Mouse (Mus musculus): ENCODE measurements at regions not wholly inside any gene's neighbourhood (a gene's known extent, or its start where the extent isn't known, plus 50 kb on each side); places are given as distances from the start of the nearest gene placed in this dataset.

DNA sequence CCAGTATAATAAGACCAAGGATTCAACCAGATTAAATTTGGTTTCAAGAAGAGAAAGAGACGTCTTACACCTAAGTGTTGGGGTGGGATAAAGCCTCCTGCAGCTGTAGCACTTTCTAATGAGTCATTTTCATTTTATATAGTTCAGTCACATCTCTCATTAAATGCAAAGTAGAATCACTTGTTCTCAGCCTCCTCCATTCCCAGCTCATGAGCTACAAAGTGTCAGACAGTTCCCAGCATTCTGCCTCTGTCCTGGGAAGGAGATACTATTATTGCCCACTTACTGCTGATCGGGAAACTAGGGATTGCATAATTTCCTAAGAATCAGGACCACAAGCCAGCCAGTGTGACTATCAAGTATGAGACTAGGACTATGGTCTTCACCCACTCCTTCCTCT lies 158.9 kb downstream of the Tph2 start:
- no peak for DNase-seq (ENCODE audit: low spot score in 2 of 2)

DNA sequence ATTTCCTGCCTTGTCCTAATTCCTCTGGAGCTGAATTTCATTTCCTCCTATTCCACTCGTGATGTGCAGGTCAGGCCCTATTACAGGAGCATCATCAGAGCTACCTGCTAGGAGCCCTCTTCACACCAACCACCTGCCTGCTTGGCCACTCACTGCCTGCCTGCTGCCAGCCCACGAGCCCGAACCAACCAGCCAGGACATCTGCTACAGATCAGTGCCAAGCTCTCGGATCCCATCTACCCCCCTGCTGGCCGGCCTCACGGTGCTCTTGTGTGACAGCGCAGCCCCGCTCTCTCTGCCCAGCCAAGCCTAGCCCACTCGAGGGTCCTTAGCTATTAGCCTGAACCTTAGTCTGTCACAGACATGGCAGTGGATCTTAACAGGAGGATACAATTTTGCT lies 165.4 kb downstream of the Tph2 start:
- DNase-seq (ENCODE audit: low spot score in 2 of 2) = peak; percentile 29 to 34

DNA sequence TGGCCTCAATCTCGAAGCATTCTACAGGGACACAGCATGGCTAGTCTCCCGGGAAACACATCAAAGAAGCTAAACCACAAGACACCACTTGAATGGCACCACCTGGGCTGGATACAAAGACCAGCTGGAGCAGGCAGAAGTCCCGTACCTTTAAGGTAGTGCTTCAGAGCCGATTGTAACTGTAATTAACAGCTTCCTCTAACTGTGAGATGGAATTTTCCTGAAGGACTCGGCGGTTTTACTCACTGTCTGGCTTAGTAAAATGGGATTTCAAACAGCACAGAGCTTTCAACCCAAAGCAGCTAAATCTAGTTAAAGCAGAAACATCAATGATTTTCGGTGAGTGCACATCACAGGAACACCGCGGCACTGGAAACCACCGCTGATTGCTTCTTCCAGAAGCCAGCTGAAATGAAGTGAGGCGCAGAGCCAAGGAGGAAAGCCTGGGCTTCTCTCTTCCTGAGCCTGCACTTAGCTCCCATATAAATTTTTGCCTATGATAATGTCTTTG lies 171.3 kb downstream of the Tph2 start:
- DNase-seq (ENCODE audit: low spot score in 2 of 2) = peak; percentile 17 to 35

DNA sequence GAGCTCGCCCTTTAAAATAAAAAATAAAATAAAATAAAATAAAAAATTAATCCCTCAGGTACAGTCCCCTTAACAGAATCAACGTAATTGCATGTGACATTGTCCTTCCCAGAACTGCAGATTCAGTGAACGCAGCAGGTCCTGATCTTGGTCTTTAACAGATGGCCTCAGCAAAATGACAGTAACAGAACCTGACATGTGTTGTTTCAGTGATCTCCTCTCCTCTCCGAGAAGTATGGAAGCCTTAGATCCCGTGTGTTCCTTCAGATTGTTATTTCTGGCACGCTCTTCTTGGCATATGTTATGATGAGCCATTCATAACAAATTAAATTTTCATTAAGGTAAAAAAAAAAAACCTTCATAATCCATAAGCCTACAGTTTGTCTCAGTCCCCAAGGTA lies 171.9 kb downstream of the Tph2 start:
- DNase-seq (ENCODE audit: low spot score in 2 of 2) = no peak

DNA sequence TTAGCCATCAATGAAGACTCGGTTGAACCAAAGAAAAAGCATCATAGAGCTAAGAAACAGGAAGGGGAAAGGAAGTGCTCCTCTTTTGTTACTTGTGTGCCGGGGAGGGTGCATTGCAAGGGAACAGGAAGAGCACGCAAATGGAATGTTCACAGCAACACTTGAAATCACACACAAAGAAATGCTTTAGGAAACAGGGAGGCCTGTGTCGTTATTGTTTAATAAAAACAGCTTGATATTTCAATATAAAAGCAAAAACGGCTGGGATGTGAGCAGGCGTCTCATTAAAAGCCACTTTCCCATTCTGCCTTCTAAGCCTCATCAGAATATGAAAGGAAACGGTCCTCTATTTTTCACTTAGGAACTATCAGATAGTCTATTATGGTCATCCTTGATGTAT lies 172.5 kb downstream of the Tph2 start:
- no peak for DNase-seq (ENCODE audit: low spot score in 2 of 2)

DNA sequence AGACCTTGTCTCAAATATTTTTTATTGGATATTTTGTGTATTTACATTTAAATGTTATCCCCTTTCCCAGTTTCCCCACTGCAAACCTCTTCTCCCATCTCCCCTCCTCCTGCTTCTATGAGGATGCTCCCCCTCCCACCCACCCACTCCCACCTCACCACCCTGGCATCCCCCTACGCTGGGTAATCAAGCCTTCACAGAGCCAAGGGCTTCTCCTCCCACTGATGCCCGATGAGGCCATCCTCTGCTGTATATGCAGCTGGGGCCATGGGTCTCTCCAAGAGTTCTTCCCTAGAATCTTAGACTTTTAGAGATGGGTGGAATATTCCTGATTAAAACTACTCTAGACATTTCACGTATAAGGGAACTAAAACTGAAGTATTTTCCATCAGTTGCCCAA lies 172.9 kb downstream of the Tph2 start:
- DNase-seq (ENCODE audit: low spot score in 2 of 2) = no peak

DNA sequence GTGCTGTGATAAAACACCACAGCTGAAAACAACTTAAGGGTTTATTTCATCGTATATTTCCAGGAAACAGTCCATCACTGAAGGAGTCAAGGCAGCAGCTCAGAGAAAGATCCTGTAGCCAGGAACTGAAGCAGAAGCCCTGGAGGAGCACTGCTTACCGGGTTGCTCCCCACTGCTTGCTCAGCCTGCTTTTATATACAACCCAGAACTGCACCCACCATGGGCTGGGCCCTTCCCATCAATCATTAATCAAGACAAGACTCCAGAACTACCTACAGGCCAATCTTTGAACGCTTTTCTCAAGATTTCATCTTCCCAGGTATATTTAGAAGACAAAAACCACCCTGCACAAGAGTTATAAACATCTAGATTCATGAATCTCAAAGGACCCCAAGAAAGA lies 188.4 kb downstream of the Tph2 start:
- DNase-seq (ENCODE audit: low spot score in 2 of 2) = no peak

DNA sequence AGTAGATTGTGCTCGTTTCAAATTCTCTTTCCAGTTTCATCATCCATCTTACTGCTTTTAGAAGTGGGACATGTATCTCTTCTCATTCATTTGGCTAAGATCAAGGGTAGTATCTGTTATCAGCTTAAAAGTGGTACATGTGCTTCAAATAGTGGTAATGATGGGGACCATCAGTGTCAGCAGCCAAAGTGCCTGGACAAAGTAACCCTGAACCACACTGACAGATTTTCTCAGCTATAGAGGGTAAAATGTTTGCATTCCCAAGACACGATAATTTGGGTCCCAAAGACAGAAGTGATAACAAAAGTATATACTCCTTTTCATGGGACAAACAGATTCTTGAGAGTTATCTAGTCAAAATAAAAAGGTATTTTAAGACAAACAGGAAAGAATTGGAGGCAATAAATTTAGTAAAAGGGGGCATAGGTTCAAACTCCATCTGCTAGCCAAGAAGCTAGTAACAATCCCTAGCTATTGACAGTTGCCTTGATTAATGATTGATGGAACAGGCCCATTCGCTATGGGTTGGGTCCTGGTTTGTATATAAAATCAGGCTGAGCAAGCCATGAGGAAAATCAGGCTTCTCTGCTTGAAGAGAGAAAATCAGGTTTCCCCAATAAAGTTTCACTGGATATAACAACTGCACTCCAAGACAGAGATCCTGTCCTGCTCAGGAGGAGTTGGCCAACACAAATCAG lies 189.5 kb downstream of the Tph2 start:
- no peak for DNase-seq (ENCODE audit: low spot score in 2 of 2)

DNA sequence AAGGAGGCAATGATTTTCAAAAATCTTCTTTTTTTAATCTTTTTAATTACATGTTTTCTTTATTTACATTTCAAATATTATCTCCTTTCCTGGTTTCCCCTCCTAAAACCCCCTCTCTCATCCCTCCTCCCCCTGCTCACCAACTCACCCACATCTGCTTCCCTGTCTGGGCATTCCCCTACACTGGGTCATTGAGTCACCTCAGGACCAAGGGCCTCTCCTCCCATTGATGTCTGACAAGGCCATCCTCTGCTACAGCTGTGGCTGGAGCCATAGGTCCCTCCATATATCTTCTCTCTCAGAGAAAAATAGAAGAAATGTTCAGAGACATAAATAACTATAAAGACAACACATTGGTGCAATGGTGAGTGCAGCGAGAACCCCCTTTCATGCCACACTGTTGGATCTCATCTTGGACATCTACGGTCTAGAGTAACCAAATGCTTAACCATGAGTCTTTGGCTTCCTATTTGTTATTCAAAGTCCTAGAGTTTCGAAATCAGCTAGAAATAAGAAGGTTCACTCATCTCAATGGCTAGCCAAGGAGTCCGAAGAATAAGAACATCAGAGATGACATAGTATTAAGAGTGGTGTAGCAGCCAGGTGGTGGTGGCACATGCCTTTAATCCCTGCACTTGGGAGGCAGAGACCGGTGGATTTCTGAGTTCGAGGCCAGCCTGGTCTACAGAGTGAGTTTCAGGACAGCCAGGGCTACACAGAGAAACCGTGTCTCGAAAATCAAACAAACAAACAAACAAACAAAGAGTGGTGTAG lies 186.5 kb upstream of the Trhde start:
- no peak for DNase-seq (ENCODE audit: low spot score in 2 of 2)

DNA sequence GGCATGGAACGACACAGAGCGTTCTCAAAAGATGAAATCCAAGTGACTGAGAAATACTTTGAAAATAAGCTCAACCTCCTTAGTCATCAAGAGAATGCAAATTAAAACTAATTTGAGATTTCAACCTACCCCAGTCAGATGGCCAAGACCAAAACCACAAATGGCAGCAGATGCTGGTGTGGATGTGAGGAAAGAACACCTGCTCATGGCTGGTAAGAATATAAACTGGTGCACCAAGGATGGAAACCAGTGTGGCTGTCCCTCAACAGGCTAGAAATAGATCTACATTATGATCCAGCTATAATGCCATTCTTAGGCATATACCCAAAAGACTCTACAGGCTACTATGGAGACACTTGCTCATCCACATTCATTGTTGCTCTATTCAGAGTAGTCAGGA lies 170.3 kb upstream of the Trhde start:
- DNase-seq (ENCODE audit: low spot score in 2 of 2) = no peak

DNA sequence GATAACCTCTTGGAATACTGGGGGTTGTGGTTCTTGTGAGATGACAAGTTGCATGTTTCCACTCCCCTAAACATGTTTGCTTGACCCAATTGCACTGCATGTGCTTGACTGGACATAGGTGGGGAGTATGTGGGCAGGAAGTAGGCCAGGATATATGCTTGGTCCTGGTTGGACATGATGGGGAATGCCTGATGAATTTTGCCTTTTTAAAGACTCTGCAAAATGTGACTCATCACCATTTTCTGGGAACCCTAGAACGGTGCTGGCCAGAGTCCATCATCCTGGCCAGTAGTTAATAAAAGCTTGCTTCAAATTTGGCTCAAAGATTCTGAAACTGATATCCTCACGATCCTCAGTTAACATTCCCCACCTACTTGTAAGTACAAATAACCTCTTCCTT lies 161.5 kb upstream of the Trhde start:
- DNase-seq (ENCODE audit: low spot score in 2 of 2) = no peak

DNA sequence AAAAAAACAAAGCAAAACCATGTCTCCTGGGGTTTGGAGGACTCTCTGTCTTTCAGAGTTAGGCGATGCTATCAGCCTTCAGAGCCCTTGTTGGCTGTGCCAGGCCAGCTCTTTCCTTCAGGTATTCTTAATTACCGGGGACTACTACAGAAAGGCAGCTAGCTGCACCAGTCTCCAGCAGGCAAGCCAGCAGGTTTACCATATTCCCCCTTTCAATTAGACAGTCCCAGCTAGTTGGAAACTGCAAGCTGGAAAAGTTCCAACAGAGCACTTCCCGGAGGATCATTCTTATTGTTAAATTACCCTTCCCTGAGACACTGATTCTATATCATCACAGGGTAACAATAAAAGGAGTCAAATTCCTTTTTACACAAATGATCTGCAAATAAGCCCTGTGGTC lies 155.8 kb upstream of the Trhde start:
- no peak for DNase-seq (ENCODE audit: low spot score in 2 of 2)

DNA sequence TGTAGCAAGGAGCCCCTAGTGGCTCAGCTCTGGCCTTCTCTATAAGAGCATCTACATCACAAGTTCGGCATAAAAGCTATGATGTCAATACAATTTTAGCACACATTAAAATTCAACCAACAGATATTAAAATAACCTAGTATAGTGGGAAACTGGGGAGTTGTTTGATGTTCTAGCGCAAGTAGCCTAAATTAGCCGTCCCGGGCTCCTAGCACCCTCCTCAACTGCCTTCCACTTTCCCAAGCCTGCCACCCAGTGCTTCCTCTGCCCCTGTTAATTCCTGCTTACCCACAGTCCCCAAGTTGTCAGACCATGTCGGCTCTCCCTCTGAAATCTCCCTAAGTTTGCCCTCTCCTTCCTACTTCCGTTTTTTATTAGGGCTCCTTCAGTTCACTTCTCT lies 154.2 kb upstream of the Trhde start:
- no peak for DNase-seq (ENCODE audit: low spot score in 2 of 2)

DNA sequence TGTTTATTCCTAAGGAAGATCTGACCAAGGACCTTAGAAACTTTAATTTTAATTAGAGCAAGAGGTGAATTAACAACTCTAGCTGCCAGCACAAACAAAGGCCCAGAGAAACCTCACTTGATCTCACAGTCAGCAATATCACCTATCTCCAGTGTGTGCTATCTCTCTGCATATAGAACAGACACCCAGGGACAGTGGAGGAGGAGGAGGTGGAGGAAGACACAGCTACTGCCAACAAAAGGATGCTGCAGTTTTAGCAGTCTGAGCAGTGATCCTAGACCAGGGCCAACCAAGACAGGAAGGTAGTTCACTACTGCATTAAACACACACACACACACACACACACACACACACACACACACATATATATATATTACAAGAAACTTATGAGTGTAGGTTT lies 153.5 kb upstream of the Trhde start:
- no peak for DNase-seq (ENCODE audit: low spot score in 2 of 2)

DNA sequence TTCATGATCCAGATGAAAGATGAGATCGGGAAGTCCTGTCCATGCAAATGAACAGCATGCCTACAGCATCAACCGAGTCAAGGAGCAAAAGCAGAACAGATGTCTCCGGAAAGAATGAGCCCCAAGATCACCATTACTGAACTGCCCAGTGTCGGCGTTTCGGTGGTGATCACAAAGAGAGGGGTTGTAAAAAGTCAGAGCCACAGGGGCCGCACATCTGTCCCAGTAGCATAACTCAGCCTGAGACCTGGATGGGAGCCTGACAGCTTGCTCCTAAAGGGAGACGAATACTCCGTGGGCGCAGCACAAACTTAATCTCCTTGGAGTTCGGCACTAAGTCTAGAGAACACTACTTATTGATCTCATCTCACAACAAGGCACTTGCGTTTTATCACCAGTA lies 151.3 kb upstream of the Trhde start:
- DNase-seq (ENCODE audit: low spot score in 2 of 2) = no peak

DNA sequence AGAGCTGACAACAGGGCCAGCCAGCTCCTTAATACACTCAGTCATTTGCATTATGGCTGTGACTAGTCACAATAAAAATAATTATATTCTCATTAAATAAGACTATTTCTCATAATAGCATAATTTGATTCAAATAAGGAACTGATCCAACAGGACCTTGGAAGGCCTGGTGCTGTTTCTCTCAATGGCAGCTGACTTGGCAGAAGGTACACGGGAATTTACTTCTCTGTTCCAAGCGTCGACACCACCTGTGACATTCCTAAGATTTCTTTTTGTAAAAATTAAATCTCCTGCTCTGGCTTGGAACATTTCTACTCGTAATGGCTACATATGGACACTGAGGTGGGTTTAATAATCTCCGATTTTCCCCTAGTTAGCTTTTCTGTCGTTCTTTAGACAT lies 147.1 kb upstream of the Trhde start:
- DNase-seq (ENCODE audit: low spot score in 2 of 2) = no peak

DNA sequence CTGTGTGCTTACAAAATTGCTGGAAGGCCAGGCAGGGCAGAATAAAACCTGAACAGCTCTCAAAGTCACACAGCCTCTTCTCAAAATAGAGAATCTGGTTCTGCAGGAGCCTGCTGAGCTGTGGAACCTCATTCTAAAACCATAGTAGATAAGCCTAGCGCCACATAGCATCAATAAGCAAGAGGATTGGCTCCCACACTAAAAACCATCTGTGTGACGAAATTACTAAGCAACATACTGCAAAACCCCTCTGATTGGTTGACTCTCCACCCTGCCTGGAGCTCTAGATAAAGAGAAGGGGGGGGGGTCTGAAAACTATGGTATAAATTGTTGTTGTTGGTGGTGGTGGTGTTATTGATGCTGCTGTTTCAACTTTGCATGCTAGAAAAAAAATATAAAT lies 122.6 kb upstream of the Trhde start:
- no peak for DNase-seq (ENCODE audit: low spot score in 2 of 2)

DNA sequence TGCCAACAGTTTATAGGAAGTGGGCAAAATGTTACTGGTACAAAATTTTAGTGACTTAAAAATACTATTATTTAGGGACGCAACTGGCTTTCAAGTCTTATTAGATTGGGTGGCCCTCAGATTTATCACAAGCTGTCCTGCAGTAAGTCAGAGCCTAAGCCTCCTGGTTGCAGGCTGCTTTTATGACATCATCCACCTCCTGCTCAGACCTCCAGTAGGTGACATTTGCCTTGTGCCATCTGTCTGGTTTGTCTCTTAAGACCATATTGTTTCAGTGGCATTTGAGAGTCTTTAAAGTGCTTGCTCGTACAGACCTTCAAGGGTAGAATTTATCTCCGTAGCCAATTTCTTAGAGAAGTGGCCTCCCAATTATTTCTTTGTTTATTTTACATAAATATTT lies 111.9 kb upstream of the Trhde start:
- no peak for DNase-seq (ENCODE audit: low spot score in 2 of 2)

DNA sequence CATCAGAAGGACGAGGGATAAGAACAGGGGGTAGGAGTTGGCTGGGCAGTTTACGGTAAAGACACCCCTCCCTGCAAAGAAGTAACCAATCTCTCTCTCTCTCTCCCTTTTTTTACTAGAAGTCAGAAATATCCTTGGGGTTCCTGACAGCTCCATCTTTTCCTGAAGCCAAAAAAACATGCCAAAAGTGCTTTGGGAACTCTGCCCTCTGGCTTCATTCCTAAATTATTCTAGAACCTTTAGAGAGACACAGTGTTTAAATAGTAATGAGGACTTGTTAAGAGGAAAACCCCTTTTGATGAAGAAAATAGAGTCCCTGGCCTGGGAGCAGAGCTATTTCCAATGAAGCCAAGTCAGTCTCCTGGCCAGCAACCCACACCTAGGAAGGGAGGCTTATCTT lies 89.8 kb upstream of the Trhde start:
- DNase-seq (ENCODE audit: low spot score in 2 of 2) = no peak

DNA sequence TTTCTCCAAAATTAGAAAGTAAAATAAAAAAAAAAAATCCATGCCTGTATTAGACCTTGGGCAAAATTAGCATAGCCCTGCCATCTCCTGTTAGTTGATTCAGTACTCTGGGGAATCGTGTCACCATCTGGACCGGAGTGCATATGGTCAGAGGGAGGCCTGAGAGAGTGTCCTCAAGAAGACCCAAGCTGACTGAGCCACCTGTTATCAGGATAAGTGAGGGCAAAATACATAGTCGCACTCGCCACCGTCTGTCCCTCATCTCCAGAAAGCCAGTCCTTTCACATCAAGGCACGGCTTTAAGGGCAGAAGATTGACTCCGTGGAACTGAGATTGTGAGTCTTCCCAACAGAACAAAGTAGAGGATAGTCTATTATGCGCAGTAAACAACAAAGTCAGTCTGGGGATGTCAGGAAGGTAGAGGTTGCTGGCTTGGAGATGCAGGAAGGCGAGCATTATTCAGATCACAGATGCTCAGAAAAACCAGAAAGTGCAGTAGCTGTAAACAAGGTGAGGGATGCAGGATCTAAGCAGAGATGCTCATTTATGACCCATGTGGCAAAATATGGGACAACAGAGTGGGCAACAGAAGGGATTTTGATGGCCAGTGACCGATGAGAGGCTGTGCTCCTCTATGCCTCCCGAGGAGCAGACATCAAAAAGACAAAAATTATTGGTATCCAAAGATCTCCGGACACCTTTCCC lies 88.8 kb upstream of the Trhde start:
- DNase-seq (ENCODE audit: low spot score in 2 of 2) = no peak

DNA sequence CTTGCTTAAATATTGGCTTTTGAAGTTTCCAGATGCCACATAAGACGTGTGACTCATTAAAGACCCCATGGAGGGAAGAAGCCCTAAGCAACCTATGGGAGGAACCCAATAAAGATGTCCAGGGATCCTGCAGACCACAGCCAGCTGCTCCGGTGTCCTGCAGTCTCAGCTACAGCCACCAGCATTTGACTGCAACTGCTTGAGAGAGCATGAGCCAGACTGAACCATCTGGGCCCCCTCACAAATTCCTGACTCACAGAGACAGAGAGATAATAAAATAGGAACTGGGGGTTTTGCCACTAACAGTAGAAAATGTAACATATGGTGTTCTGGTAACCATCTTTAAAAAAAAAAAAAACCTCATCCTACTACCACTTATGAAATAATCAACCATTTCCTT lies 69.1 kb upstream of the Trhde start:
- DNase-seq (ENCODE audit: low spot score in 2 of 2) = peak; percentile 13 to 24

DNA sequence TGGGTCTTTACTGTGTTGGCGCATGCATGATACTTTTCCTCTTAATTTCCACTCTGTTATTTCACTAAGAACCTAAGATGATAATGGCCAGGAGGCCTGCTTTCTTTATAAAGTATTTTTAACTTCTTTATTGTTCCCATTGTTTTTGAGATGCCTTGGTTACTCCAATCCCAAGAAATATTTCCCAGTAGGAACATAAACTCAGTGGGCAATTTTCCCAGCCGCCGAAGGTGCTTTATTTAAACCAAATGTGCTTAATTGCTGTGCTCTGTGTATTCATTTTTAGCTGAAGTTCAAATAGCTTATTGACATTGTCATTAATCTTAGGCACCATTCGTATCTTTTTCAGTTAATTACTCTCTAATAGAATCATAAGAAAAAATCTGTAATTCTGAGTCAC lies 55.1 kb upstream of the Trhde start:
- no peak for DNase-seq (ENCODE audit: low spot score in 2 of 2)
